Mouse (Mus musculus): ENCODE data around the gene Mtch1.

DNA sequence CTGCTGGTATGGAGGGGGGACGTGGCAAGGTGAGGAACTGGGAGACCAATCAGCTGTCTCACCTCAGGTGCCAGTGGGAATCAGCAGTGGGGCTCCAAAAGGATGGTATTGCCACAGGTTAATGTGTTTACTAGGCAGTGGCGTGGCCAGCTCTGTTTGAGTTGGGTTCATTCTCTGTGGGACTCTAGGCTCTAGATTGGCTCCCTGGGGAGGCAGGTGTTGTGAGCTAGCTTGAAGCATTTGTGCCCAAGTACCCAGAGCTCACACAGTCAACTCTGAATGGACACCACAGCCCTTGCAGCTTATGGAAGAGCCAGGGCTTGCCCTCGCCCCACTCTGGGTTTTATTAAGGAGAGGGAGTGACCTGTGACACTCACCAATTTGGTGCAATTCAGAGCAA, 43.9 kb downstream of the Mtch1 start:
- TF ChIP-seq CTCF (IDR thresholded peaks at IDR 0.05; ENCODE audit: control insufficient read depth, insufficient read depth, insufficient read length) (no peak), USF1 (IDR thresholded peaks at IDR 0.05; ENCODE audit: low read depth) (no peak), MYOD1 (IDR thresholded peaks at IDR 0.05; ENCODE audit: control insufficient read depth, insufficient read length, low read depth) (no peak), FOSL1 (IDR thresholded peaks at IDR 0.05; ENCODE audit: insufficient read depth, low read length, poor library complexity, severe bottlenecking) (no peak), MAX (IDR thresholded peaks at IDR 0.05) (no peak), MYOG (IDR thresholded peaks at IDR 0.05; ENCODE audit: control insufficient read depth, extremely low read depth, insufficient read length) (no peak), CEBPB (IDR thresholded peaks at IDR 0.05; ENCODE audit: low read depth) (no peak)
